Mouse (Mus musculus): ENCODE results near the gene BC048403. TPM values are rescaled to one million over a fixed set of nuclear protein-coding genes. Genes with fewer than 3 reads are reported as not detected.
"Not testable (repeated sequence)": the region's sequence is repeated elsewhere in the genome, so short reads cannot be mapped to it uniquely, and the experiment has no call there.

The BC048403 gene
- total and polyA plus RNA-seq, 2 experiments from 2014 or later = 1.5 to 2.5 TPM

- Histone ChIP-seq H3K4me2 (ENCODE audit: low read depth, low read length, poor library complexity, severe bottlenecking) (no peak overlapping the region), H3K9ac (replicated peaks; ENCODE audit: low read length, poor library complexity, severe bottlenecking) (no peak overlapping the region), H3K27me3 (ENCODE audit: insufficient read depth, low read length) (no peaks in the 10 kb centered on the region), H3K4me3 (ENCODE audit: low read depth, low read length) (no peak overlapping the region), H3K9me3 (ENCODE audit: low read length) (no peaks in the 10 kb centered on the region), H3K4me1 (ENCODE audit: insufficient read depth, low read length) (peaks cover 2% of the 10 kb centered on the region; the same call in 1 of the 2 replicates), H3K27ac (ENCODE audit: low read depth, low read length) (no peak overlapping the region), H3K36me3 (ENCODE audit: insufficient read depth, low read length) (no peaks in the 10 kb centered on the region)
- WGBS = 88% methylated on average over 8 of the region's 13 CpGs
- no peak for TF ChIP-seq CTCF (IDR thresholded peaks at IDR 0.05)
- ATAC-seq (ENCODE audit: low FRiP score) (no peak), DNase-seq (ENCODE audit: low spot score) (no peak)
These were observed 23.5 kb downstream of the BC048403 start for GRCm38 (mm10) chr10:121763191-121763590.

- peaks cover 2% of the 10 kb centered on the region; the same call in 1 of the 2 replicates for H3K4me1 ChIP-seq (ENCODE audit: insufficient read depth, low read length)
- H3K27ac ChIP-seq (ENCODE audit: low read depth, low read length) = peak overlapping the region; percentile 76
- H3K4me2 ChIP-seq (ENCODE audit: low read depth, low read length, poor library complexity, severe bottlenecking) = no peak overlapping the region
- no peaks in the 10 kb centered on the region for H3K9me3 ChIP-seq (ENCODE audit: low read length)
- no peak overlapping the region for H3K4me3 ChIP-seq (ENCODE audit: low read depth, low read length)
- no peaks in the 10 kb centered on the region for H3K27me3 ChIP-seq (ENCODE audit: insufficient read depth, low read length)
- ATAC-seq (ENCODE audit: low FRiP score) = peak; percentile 50; the same call in 1 of the 2 replicates
- H3K9ac ChIP-seq (replicated peaks; ENCODE audit: low read length, poor library complexity, severe bottlenecking) = no peak overlapping the region
- H3K36me3 ChIP-seq (ENCODE audit: insufficient read depth, low read length) = no peaks in the 10 kb centered on the region
- DNase-seq (ENCODE audit: low spot score) = no peak
- no peak for TF ChIP-seq CTCF (IDR thresholded peaks at IDR 0.05)
- WGBS = 74% methylated on average over 13 of the region's 13 CpGs
These were observed 24.9 kb downstream of the BC048403 start for GRCm38 (mm10) chr10:121764469-121765173.

GRCm38 (mm10) chr10:121765174-121766057 lies 25.7 kb downstream of the BC048403 start:
- 17% methylated on average over 10 of the region's 10 CpGs for WGBS
- no peak overlapping the region for H3K4me2 ChIP-seq (ENCODE audit: low read depth, low read length, poor library complexity, severe bottlenecking)
- no peak for TF ChIP-seq CTCF (IDR thresholded peaks at IDR 0.05)

GRCm38 (mm10) chr10:121767295-121767694 lies 27.6 kb downstream of the BC048403 start:
- not testable (repeated sequence) for H3K4me1 ChIP-seq (ENCODE audit: insufficient read depth, low read length); H3K4me2 ChIP-seq (ENCODE audit: low read depth, low read length, poor library complexity, severe bottlenecking); H3K4me3 ChIP-seq (ENCODE audit: low read depth, low read length); H3K36me3 ChIP-seq (ENCODE audit: insufficient read depth, low read length); H3K9ac ChIP-seq (replicated peaks; ENCODE audit: low read length, poor library complexity, severe bottlenecking); ATAC-seq (ENCODE audit: low FRiP score); H3K9me3 ChIP-seq (ENCODE audit: low read length); H3K27me3 ChIP-seq (ENCODE audit: insufficient read depth, low read length); H3K27ac ChIP-seq (ENCODE audit: low read depth, low read length)
- 82% methylated on average over 3 of the region's 3 CpGs for WGBS
- peak; percentile 60 for TF ChIP-seq CTCF (IDR thresholded peaks at IDR 0.05)
- peak; percentile 37 for DNase-seq (ENCODE audit: low spot score)

More at GRCm38 (mm10) chr10:121765174-121766057, 25.7 kb downstream of the BC048403 start:
- Histone ChIP-seq H3K9ac (replicated peaks; ENCODE audit: low read length, poor library complexity, severe bottlenecking) (no peak overlapping the region), H3K4me3 (ENCODE audit: low read depth, low read length) (no peak overlapping the region), H3K9me3 (ENCODE audit: low read length) (no peaks in the 10 kb centered on the region), H3K4me1 (ENCODE audit: insufficient read depth, low read length) (peaks cover 2% of the 10 kb centered on the region; the same call in 1 of the 2 replicates), H3K27me3 (ENCODE audit: insufficient read depth, low read length) (no peaks in the 10 kb centered on the region), H3K27ac (ENCODE audit: low read depth, low read length) (peak overlapping the region; percentile 76), H3K36me3 (ENCODE audit: insufficient read depth, low read length) (no peaks in the 10 kb centered on the region)
- DNase-seq (ENCODE audit: low spot score) (peak; percentile 92), ATAC-seq (ENCODE audit: low FRiP score) (peak; percentile 96)

- no peaks in the 10 kb centered on the region for H3K27me3 ChIP-seq (ENCODE audit: insufficient read depth, low read length)
- H3K9ac ChIP-seq (replicated peaks; ENCODE audit: low read length, poor library complexity, severe bottlenecking) = no peak overlapping the region
- H3K4me3 ChIP-seq (ENCODE audit: low read depth, low read length) = no peak overlapping the region
- WGBS = 91% methylated on average over 5 of the region's 5 CpGs
- H3K9me3 ChIP-seq (ENCODE audit: low read length) = no peaks in the 10 kb centered on the region
- H3K4me1 ChIP-seq (ENCODE audit: insufficient read depth, low read length) = peaks cover 2% of the 10 kb centered on the region; the same call in 1 of the 2 replicates
- H3K27ac ChIP-seq (ENCODE audit: low read depth, low read length) = no peak overlapping the region
- TF ChIP-seq CTCF (IDR thresholded peaks at IDR 0.05) = no peak
- ATAC-seq (ENCODE audit: low FRiP score) (no peak), DNase-seq (ENCODE audit: low spot score) (no peak)
- H3K36me3 ChIP-seq (ENCODE audit: insufficient read depth, low read length) = no peaks in the 10 kb centered on the region
- no peak overlapping the region for H3K4me2 ChIP-seq (ENCODE audit: low read depth, low read length, poor library complexity, severe bottlenecking)
These were observed 30.0 kb downstream of the BC048403 start for GRCm38 (mm10) chr10:121769711-121770110.
